Mouse (Mus musculus) CH12.LX (cell line): ENCODE measurements around the gene Atp4a. TPM values are rescaled to one million over a fixed set of nuclear protein-coding genes. Genes with fewer than 3 reads are reported as not detected.
A peak's percentile ranks its signal among the peaks of the same experiment; 100 is the strongest.

ENCODE experiments used
- DNase-seq: peaks from one replicate; pipeline ENCODE4 v3.0.0-alpha.2; 2013; ENCODE audit errors: extremely low read depth
- H3K27ac ChIP-seq: 2 replicates; pipeline ENCODE4 v1.5.1; 2012; ENCODE audit warnings: low read depth, mild to moderate bottlenecking, control low read depth, moderate library complexity; ENCODE audit not compliant: insufficient read depth
- H3K27me3 ChIP-seq: replicated peaks from 2 replicates; pipeline ENCODE3; 2012; ENCODE audit warnings: inconsistent platforms
- H3K36me3 ChIP-seq, 2 experiments: replicated peaks in 1 of 2; 2 replicates each; pipeline versions ENCODE3 to v1.6.1; 2012; ENCODE audit warnings: inconsistent platforms in 1 of 2, low read length in 1 of 2, mild to moderate bottlenecking in 1 of 2, mixed read lengths in 1 of 2, moderate library complexity in 1 of 2; ENCODE audit not compliant: control insufficient read depth in 1 of 2, insufficient read depth in 1 of 2
- H3K4me1 ChIP-seq, 2 experiments: 2 replicates each; pipeline ENCODE4 v1.6.1; 2012; ENCODE audit warnings: inconsistent platforms in 1 of 2, moderate library complexity in 1 of 2; ENCODE audit not compliant: insufficient read depth in 2 of 2, control insufficient read depth in 1 of 2
- H3K4me2 ChIP-seq: 2 replicates; pipeline ENCODE4 v1.6.1; 2012; ENCODE audit warnings: low read depth, mild to moderate bottlenecking, control low read depth; ENCODE audit not compliant: poor library complexity, insufficient read depth, severe bottlenecking
- H3K4me3 ChIP-seq, 3 experiments: fragments of 150-350 bp in 1 of 3; sonication (generic) in 1 of 3; replicated peaks in 1 of 3; 2 replicates each; pipeline versions ENCODE3 to v1.5.1; 2011 to 2012; ENCODE audit warnings: low read depth in 2 of 3, low read length in 2 of 3, mild to moderate bottlenecking in 2 of 3, moderate library complexity in 2 of 3, control low read depth in 1 of 3, improper control_type of control experiment in 1 of 3, inconsistent platforms in 1 of 3, mixed read lengths in 1 of 3; ENCODE audit not compliant: poor library complexity in 1 of 3
- H3K79me2 ChIP-seq: replicated peaks from 2 replicates; pipeline ENCODE4 v1.6.1; 2012; ENCODE audit warnings: mild to moderate bottlenecking, moderate library complexity; ENCODE audit not compliant: control insufficient read depth, poor library complexity, insufficient read depth, severe bottlenecking; ENCODE audit errors: extremely low read depth
- H3K9ac ChIP-seq: 2 replicates; pipeline ENCODE4 v1.6.1; 2012; ENCODE audit warnings: low read depth, mild to moderate bottlenecking, control low read depth, moderate library complexity; ENCODE audit not compliant: insufficient read depth
- H3K9me3 ChIP-seq: replicated peaks from 2 replicates; pipeline ENCODE3; 2012; ENCODE audit warnings: low read length, inconsistent platforms, mixed read lengths
- BHLHE40 ChIP-seq: IDR thresholded peaks from 2 replicates; pipeline ENCODE4 v1.6.1; 2011; ENCODE audit warnings: mild to moderate bottlenecking, low read depth, low read length, improper control_type of control experiment
- CHD1 ChIP-seq: IDR thresholded peaks from 2 replicates; pipeline ENCODE4 v1.6.1; 2012; ENCODE audit warnings: low read depth, low read length, improper control_type of control experiment, inconsistent platforms
- CHD2 ChIP-seq: IDR thresholded peaks from 2 replicates; pipeline ENCODE4 v1.6.1; 2011; ENCODE audit warnings: low read length, improper control_type of control experiment
- CTCF ChIP-seq, 2 experiments: IDR thresholded peaks in 1 of 2; conservative IDR thresholded peaks in 1 of 2; 2 replicates each; pipeline ENCODE4 v1.5.1; 2011 to 2012; ENCODE audit warnings: low read depth in 2 of 2, low read length in 2 of 2, improper control_type of control experiment in 1 of 2, inconsistent platforms in 1 of 2, mild to moderate bottlenecking in 1 of 2, moderate library complexity in 1 of 2
- E2F4 ChIP-seq: IDR thresholded peaks from 2 replicates; pipeline ENCODE4 v1.6.1; 2011; ENCODE audit warnings: low read depth, low read length, improper control_type of control experiment; ENCODE audit not compliant: insufficient replicate concordance
- ELF1 ChIP-seq: IDR thresholded peaks from 2 replicates; pipeline ENCODE4 v1.6.1; 2014; ENCODE audit warnings: low read depth, mild to moderate bottlenecking, inconsistent platforms, low read length, improper control_type of control experiment
- ETS1 ChIP-seq: conservative IDR thresholded peaks from 2 replicates; pipeline ENCODE4 v1.6.1; 2012; ENCODE audit warnings: low read depth, mild to moderate bottlenecking, inconsistent platforms, low read length, improper control_type of control experiment, moderate library complexity
- GABPA ChIP-seq: IDR thresholded peaks from 2 replicates; pipeline ENCODE4 v1.6.1; 2012; ENCODE audit warnings: low read depth, low read length, improper control_type of control experiment, inconsistent platforms; ENCODE audit not compliant: insufficient replicate concordance
- IRF4 ChIP-seq: IDR thresholded peaks from 2 replicates; pipeline ENCODE4 v1.6.1; 2014; ENCODE audit warnings: low read depth, mild to moderate bottlenecking, inconsistent platforms, low read length, improper control_type of control experiment
- JUN ChIP-seq: IDR thresholded peaks from 2 replicates; pipeline ENCODE4 v1.6.1; 2011; ENCODE audit warnings: low read depth, mild to moderate bottlenecking, low read length, improper control_type of control experiment, moderate library complexity; ENCODE audit not compliant: insufficient read depth
- JUND ChIP-seq: conservative IDR thresholded peaks from 2 replicates; pipeline ENCODE4 v1.6.1; 2011; ENCODE audit warnings: low read depth, low read length, improper control_type of control experiment
- KAT2A ChIP-seq: IDR thresholded peaks from 2 replicates; pipeline ENCODE4 v1.6.1; 2012; ENCODE audit warnings: low read length, improper control_type of control experiment, inconsistent platforms; ENCODE audit not compliant: insufficient replicate concordance
- MAFK ChIP-seq: IDR thresholded peaks from 2 replicates; pipeline ENCODE4 v1.6.1; 2011; ENCODE audit warnings: low read length, improper control_type of control experiment; ENCODE audit not compliant: insufficient replicate concordance
- MAX ChIP-seq: IDR thresholded peaks from 2 replicates; pipeline ENCODE4 v1.6.1; 2011; ENCODE audit warnings: low read length, improper control_type of control experiment
- MAZ ChIP-seq: IDR thresholded peaks from 2 replicates; pipeline ENCODE4 v1.6.1; 2012; ENCODE audit warnings: low read depth, mild to moderate bottlenecking, inconsistent platforms, low read length, improper control_type of control experiment, moderate library complexity
- MEF2A ChIP-seq: IDR thresholded peaks from 2 replicates; pipeline ENCODE4 v1.6.1; 2014; ENCODE audit warnings: low read depth, mild to moderate bottlenecking, inconsistent platforms, low read length, improper control_type of control experiment, borderline replicate concordance
- MXI1 ChIP-seq: IDR thresholded peaks from 2 replicates; pipeline ENCODE4 v1.6.1; 2011; ENCODE audit warnings: mild to moderate bottlenecking, low read depth, low read length, improper control_type of control experiment
- NELFE ChIP-seq: IDR thresholded peaks from 2 replicates; pipeline ENCODE4 v1.6.1; 2011; ENCODE audit warnings: low read depth, low read length, improper control_type of control experiment
- NRF1 ChIP-seq: IDR thresholded peaks from 2 replicates; pipeline ENCODE4 v1.6.1; 2014; ENCODE audit warnings: low read depth, mild to moderate bottlenecking, inconsistent platforms, low read length, improper control_type of control experiment, moderate library complexity
- PAX5 ChIP-seq: IDR thresholded peaks from 2 replicates; pipeline ENCODE4 v1.6.1; 2012; ENCODE audit warnings: low read length, inconsistent platforms, mixed read lengths
- POLR2A ChIP-seq: IDR thresholded peaks from 2 replicates; pipeline ENCODE4 v1.6.1; 2011; ENCODE audit warnings: low read depth, mild to moderate bottlenecking, improper control_type of control experiment, low read length
- POLR2AphosphoS2 ChIP-seq: IDR thresholded peaks from 2 replicates; pipeline ENCODE4 v1.6.1; 2011; ENCODE audit warnings: low read depth, low read length, improper control_type of control experiment
- RAD21 ChIP-seq: IDR thresholded peaks from 2 replicates; pipeline ENCODE4 v1.6.1; 2011; ENCODE audit warnings: low read depth, mild to moderate bottlenecking, low read length, improper control_type of control experiment, moderate library complexity
- RCOR1 ChIP-seq: conservative IDR thresholded peaks from 2 replicates; pipeline ENCODE4 v1.6.1; 2012; ENCODE audit warnings: low read depth, mild to moderate bottlenecking, inconsistent platforms, low read length, improper control_type of control experiment
- SMC3 ChIP-seq: IDR thresholded peaks from 2 replicates; pipeline ENCODE4 v1.6.1; 2011; ENCODE audit warnings: low read depth, low read length, improper control_type of control experiment
- TBP ChIP-seq: conservative IDR thresholded peaks from 2 replicates; pipeline ENCODE4 v1.6.1; 2011; ENCODE audit warnings: low read depth, low read length, improper control_type of control experiment
- TCF12 ChIP-seq: IDR thresholded peaks from 2 replicates; pipeline ENCODE4 v1.6.1; 2014; ENCODE audit warnings: low read depth, mild to moderate bottlenecking, inconsistent platforms, low read length, improper control_type of control experiment
- USF2 ChIP-seq: conservative IDR thresholded peaks from 2 replicates; pipeline ENCODE4 v1.6.1; 2011; ENCODE audit warnings: low read depth, low read length, improper control_type of control experiment
- ZC3H11A ChIP-seq: IDR thresholded peaks from 2 replicates; pipeline ENCODE4 v1.6.1; 2012; ENCODE audit warnings: low read depth, mild to moderate bottlenecking, inconsistent platforms, low read length, improper control_type of control experiment
- ZKSCAN1 ChIP-seq: IDR thresholded peaks from 2 replicates; pipeline ENCODE4 v1.6.1; 2012; ENCODE audit warnings: low read depth, inconsistent platforms, low read length, improper control_type of control experiment, borderline replicate concordance
- ZMIZ1 ChIP-seq: IDR thresholded peaks from 2 replicates; pipeline ENCODE4 v1.6.1; 2012; ENCODE audit warnings: low read depth, mild to moderate bottlenecking, inconsistent platforms, low read length, improper control_type of control experiment
- ZNF384 ChIP-seq: IDR thresholded peaks from 2 replicates; pipeline ENCODE4 v1.6.1; 2012; ENCODE audit warnings: low read depth, low read length, improper control_type of control experiment, inconsistent platforms
- dilution Hi-C: fragments of 300-500 bp; cut with MboI; formaldehyde crosslinking; loops from 2 replicates; pipeline ENCODE4 v1.14.3; 2020; ENCODE audit warnings: low sequenced_read_pairs; ENCODE audit not compliant: extremely low pct_unique_long_range_greater_than_20kb, extremely low pct_ligation_motif_present
- in situ Hi-C: fragments of 300-500 bp; cut with MboI; formaldehyde crosslinking; loops from 3 replicates; pipeline ENCODE4 v1.14.3; 2019; ENCODE audit warnings: low sequenced_read_pairs, low pct_ligation_motif_present, low pct_unique_long_range_greater_than_20kb, mixed read lengths
- polyA plus RNA-seq: library from polyadenylated mRNA; unstranded; fragments of >175 nt; gene quantifications from 2 replicates; pipeline ENCODE4 v1.2.1, GENCODE M21; 2012; ENCODE audit warnings: low read depth; ENCODE audit not compliant: insufficient read length
- total RNA-seq, 2 experiments: library from RNA; depleted of rRNA; stranded (reverse); fragments of 300-350 nt in 1 of 2; fragments of >200 nt in 1 of 2; gene quantifications; 2 replicates each; pipeline ENCODE4 v1.2.3; 2012 to 2014

Gene Atp4a
- total and polyA plus RNA-seq, 3 experiments = 0.33 to 0.67 TPM; not detected in 1

GRCm38 (mm10) chr7:30757001-30757400 lies 45.0 kb downstream of the Atp4a start:
- in situ Hi-C loops (no loop called here), dilution Hi-C loops (no loop called here)
- DNase-seq = no peak
- Histone ChIP-seq H3K4me3 (no peak overlapping the region), H3K79me2 (no peaks in the 10 kb centered on the region), H3K27ac (no peak overlapping the region), H3K9me3 (peaks cover 8% of the 10 kb centered on the region), H3K9ac (no peak overlapping the region), H3K4me1 (peaks cover 4 to 29% of the 10 kb centered on the region in 2 experiments; a peak in 3 of 4 replicates), H3K4me2 (no peak overlapping the region), H3K36me3 (peaks cover 0 to 10% of the 10 kb centered on the region in 2 experiments), H3K27me3 (no peaks in the 10 kb centered on the region)
- TF ChIP-seq MEF2A (no peak), ELF1 (no peak), NELFE (no peak), ETS1 (no peak), SMC3 (no peak), POLR2A (no peak), MAX (no peak), TBP (no peak), JUND (no peak), IRF4 (no peak), ZC3H11A (no peak), CHD1 (no peak), USF2 (no peak), JUN (no peak), MXI1 (no peak), ZNF384 (no peak), TCF12 (no peak), GABPA (no peak), RAD21 (no peak)

- H3K4me2 ChIP-seq = no peak overlapping the region
- H3K9me3 ChIP-seq = peaks cover 8% of the 10 kb centered on the region
- no peak overlapping the region for H3K27ac ChIP-seq
- dilution Hi-C loops = no loop called here
- H3K4me3 ChIP-seq = no peak overlapping the region
- peak; percentile 34 for DNase-seq
- H3K9ac ChIP-seq = no peak overlapping the region
- in situ Hi-C loops = no loop called here
- peaks cover under 1% of the 10 kb centered on the region for H3K27me3 ChIP-seq
- H3K79me2 ChIP-seq = no peaks in the 10 kb centered on the region
- peaks cover 0 to 10% of the 10 kb centered on the region in 2 experiments for H3K36me3 ChIP-seq
- H3K4me1 ChIP-seq = peaks cover 4 to 31% of the 10 kb centered on the region in 2 experiments; a peak in 3 of 4 replicates
- TF ChIP-seq CHD2 (no peak), MAZ (no peak), POLR2AphosphoS2 (no peak), MAFK (no peak), USF2 (no peak), NRF1 (no peak), BHLHE40 (no peak), JUN (no peak), RAD21 (peak; percentile 45), IRF4 (0 out of 2 replicates have a peak, but pooled peaks have one; percentile 33), CHD1 (no peak), MAX (no peak), NELFE (no peak), ZC3H11A (no peak), ZMIZ1 (no peak), PAX5 (no peak), TCF12 (no peak), MEF2A (no peak), POLR2A (no peak), CTCF (conservative IDR thresholded peaks at IDR 0.05 in 1 of 2, IDR thresholded peaks at IDR 0.05 in 1 of 2; ENCODE audit: low read depth in 2 of 2, low read length in 2 of 2) (peak in 1 of 2 experiments; percentile 72; a peak in 2 of 4 replicates), RCOR1 (no peak), KAT2A (no peak), JUND (no peak), SMC3 (peak; percentile 73), ZKSCAN1 (no peak), E2F4 (no peak), ETS1 (no peak)
These were observed 46.8 kb downstream of the Atp4a start for GRCm38 (mm10) chr7:30758853-30759252.
